Mouse (Mus musculus) limb, embryonic 13.5 days (tissue): Measurements from ENCODE around the gene Klhl42. TPM values are rescaled to one million over a fixed set of nuclear protein-coding genes. Genes with fewer than 3 reads are reported as not detected.

ENCODE experiments used
- ATAC-seq: fragments of 200-750 bp; cut with Nextera tagmentation; 2 replicates; pipeline ENCODE4 v1.8.0; 2017; ENCODE audit warnings: low read depth, moderate number of reproducible peaks, moderate TSS enrichment; ENCODE audit not compliant: low FRiP score
- H3K27ac ChIP-seq: fragments of 300-500 bp; sonication (generic); 2 replicates; pipeline ENCODE4 v1.5.1; 2015; ENCODE audit warnings: inconsistent platforms, mild to moderate bottlenecking, moderate library complexity
- H3K27me3 ChIP-seq: fragments of 300-500 bp; sonication (generic); 2 replicates; pipeline ENCODE4 v1.6.1; 2015; ENCODE audit warnings: mild to moderate bottlenecking, inconsistent platforms
- H3K36me3 ChIP-seq: fragments of 300-500 bp; sonication (generic); 2 replicates; pipeline ENCODE4 v1.6.1; 2015; ENCODE audit warnings: inconsistent platforms, mild to moderate bottlenecking, moderate library complexity
- H3K4me1 ChIP-seq: fragments of 300-500 bp; sonication (generic); 2 replicates; pipeline ENCODE4 v1.6.1; 2015; ENCODE audit warnings: inconsistent platforms
- H3K4me2 ChIP-seq: fragments of 300-500 bp; sonication (generic); replicated peaks from 2 replicates; pipeline ENCODE4 v1.6.1; 2015; ENCODE audit warnings: inconsistent platforms, mild to moderate bottlenecking, moderate library complexity
- H3K4me3 ChIP-seq: fragments of 300-500 bp; sonication (generic); 2 replicates; pipeline ENCODE4 v1.5.1; 2015; ENCODE audit warnings: moderate library complexity, mild to moderate bottlenecking, inconsistent platforms
- H3K9ac ChIP-seq: fragments of 300-500 bp; sonication (generic); 2 replicates; pipeline ENCODE4 v1.6.1; 2015; ENCODE audit warnings: mild to moderate bottlenecking, inconsistent platforms
- H3K9me3 ChIP-seq: fragments of 300-500 bp; sonication (generic); 2 replicates; pipeline ENCODE4 v1.6.1; 2016; ENCODE audit warnings: inconsistent platforms
- WGBS: fragments of 180-500 bp; shearing (Covaris S2); methylation state at CpG from one replicate; pipeline ENCODE4 v1.1.7; 2015; 5-methylcytosine and 5-hydroxymethylcytosine counted together
- polyA plus RNA-seq: library from polyadenylated mRNA; unstranded; fragments of >200 nt; fragmentation: Nextera tagmentation; extraction: Ambion mirVana; gene quantifications from 2 replicates; pipeline ENCODE4 v1.2.1, GENCODE M21; 2015

Klhl42 gene
- polyA plus RNA-seq, 1 experiment from 2014 or later = 8.8 TPM

DNA sequence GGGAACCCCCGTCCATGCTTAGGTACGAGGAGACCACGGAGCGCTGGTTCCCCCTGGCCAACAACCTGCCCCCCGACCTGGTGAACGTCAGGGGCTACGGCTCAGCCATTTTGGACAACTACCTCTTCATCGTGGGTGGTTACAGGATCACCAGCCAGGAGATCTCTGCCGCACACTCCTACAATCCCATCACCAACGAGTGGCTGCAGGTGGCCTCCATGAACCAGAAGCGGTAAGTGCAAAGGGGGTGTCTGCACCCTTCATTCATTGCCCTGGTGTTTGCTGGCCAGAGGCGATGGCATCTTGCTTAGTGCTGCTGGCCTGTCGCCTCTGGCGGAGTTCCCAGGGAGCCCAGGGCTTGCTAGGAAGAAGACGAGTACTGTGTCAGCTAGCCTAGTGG is 957 bp downstream of the Klhl42 start:
- Histone ChIP-seq H3K27ac (peak overlapping the region; percentile 78; the same call in 1 of the 2 replicates), H3K36me3 (peaks cover 10% of the 10 kb centered on the region), H3K4me2 (peak overlapping the region; percentile 100), H3K4me3 (peak overlapping the region; percentile 87), H3K9ac (peak overlapping the region; percentile 86), H3K9me3 (no peaks in the 10 kb centered on the region), H3K27me3 (0 out of 2 replicates have a peak, but pooled peaks cover 5% of the 10 kb centered on the region), H3K4me1 (peaks cover 34% of the 10 kb centered on the region)
- WGBS = 4% methylated on average over 15 of the region's 15 CpGs
- ATAC-seq = 0 out of 2 replicates have a peak, but pooled peaks have one; percentile 1

DNA sequence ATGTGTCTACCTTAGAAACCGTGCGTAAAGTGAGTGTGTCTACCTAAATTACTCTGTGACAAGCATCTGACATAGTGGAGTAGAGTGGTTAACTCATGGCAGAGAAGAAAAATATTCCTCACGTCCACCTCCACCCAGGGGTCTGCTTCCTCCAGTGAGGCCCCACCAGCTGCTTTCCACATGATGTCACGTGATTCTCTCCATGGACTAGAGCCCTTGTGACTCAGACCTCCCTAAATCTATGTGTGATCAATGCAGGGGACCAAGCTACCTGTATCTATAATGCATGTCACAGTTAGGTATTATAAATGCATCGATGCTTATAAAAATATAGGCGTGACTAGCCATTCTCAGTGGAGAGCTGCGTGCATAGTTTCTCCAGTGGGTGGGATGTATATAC is 3.6 kb downstream of the Klhl42 start:
- Histone ChIP-seq H3K27me3 (0 out of 2 replicates have a peak, but pooled peaks cover 4% of the 10 kb centered on the region), H3K4me2 (peak overlapping the region; percentile 10; the same call in 1 of the 2 replicates), H3K27ac (no peak overlapping the region), H3K4me3 (no peak overlapping the region), H3K4me1 (peaks cover 58% of the 10 kb centered on the region), H3K9me3 (no peaks in the 10 kb centered on the region), H3K9ac (no peak overlapping the region), H3K36me3 (peaks cover 10% of the 10 kb centered on the region)
- 77% methylated on average over 7 of the region's 7 CpGs for WGBS
- no peak for ATAC-seq

DNA sequence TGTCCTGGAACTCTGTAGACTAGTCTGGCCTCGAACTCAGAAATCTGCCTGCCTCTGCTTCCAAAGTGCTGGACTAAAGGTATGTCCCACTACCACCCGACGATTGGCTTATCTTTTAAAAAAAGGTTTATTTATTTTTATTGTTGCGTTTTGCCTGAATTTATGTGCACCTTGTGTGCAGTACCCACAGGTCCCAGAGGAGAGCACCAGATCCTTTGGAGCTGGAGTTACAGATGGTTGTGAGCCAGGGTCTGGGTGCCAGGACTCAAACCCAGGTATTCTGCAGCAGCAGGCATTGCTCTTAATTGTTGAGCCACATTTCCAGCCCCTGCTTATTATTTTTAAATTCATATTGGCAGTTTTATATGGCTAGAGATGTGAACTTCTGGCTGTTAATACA is 4.9 kb downstream of the Klhl42 start:
- no peak overlapping the region for H3K9ac ChIP-seq
- peaks cover 53% of the 10 kb centered on the region for H3K4me1 ChIP-seq
- H3K27ac ChIP-seq = no peak overlapping the region
- H3K4me2 ChIP-seq = no peak overlapping the region
- H3K27me3 ChIP-seq = no peaks in the 10 kb centered on the region
- 94% methylated on average over 4 of the region's 4 CpGs for WGBS
- ATAC-seq = no peak
- no peaks in the 10 kb centered on the region for H3K9me3 ChIP-seq
- no peak overlapping the region for H3K4me3 ChIP-seq
- peaks cover 10% of the 10 kb centered on the region for H3K36me3 ChIP-seq

DNA sequence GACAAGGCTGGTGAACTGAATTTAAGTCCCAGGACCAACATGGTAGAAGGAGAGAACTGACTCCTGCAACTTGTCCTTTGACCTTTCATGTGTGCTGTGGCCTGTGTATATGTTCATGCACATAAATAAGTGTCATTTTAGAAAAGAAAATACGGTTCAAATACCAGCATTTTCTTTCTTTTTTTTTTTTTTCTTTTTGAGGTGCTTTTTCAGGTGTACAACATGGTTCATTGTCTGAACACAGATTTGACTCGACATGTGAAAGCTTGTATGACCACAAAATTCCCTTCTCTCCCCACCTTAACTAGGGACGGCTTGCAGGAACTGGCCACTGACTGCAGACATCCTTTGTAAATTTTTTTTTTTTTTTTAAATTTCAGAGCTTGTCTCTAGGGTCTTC is 5.8 kb downstream of the Klhl42 start:
- Histone ChIP-seq H3K4me3 (no peak overlapping the region), H3K36me3 (peaks cover 11% of the 10 kb centered on the region), H3K4me2 (no peak overlapping the region), H3K9ac (no peak overlapping the region), H3K4me1 (peaks cover 51% of the 10 kb centered on the region), H3K9me3 (no peaks in the 10 kb centered on the region), H3K27ac (no peak overlapping the region), H3K27me3 (no peaks in the 10 kb centered on the region)
- ATAC-seq = no peak
- 69% methylated on average over 3 of the region's 3 CpGs for WGBS

DNA sequence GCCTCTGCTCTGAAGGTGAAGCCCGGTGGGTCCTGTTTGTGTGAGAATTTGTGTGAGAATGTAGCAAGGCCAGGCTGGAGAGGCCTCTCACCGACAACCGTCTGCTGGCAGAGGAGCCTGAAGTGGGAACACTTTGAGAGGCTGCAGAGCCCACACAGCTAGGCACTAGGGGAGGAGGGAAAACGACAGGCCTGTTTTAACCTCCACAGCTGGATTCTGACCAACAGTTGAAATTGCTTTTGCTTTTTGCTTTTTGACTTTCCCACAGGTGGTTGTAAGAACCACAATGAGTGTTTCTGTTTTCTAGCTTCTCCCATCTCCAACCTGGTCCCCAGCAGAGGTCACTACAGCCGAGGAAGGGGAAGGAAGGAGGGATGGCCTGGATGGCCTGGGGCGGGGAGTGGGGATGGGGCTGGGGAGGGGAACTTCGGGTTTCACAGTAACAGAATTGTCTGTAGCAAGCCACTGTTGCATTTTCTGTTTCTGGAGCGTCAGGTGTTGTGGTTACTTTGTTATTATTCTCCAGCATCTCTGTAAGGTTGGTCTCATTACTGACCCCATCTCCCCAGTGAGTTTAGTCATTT is 6.3 kb downstream of the Klhl42 start:
- no peak overlapping the region for H3K9ac ChIP-seq
- H3K36me3 ChIP-seq = peaks cover 16% of the 10 kb centered on the region
- no peaks in the 10 kb centered on the region for H3K9me3 ChIP-seq
- H3K4me3 ChIP-seq = no peak overlapping the region
- no peak for ATAC-seq
- H3K27me3 ChIP-seq = no peaks in the 10 kb centered on the region
- H3K4me1 ChIP-seq = peaks cover 46% of the 10 kb centered on the region
- no peak overlapping the region for H3K4me2 ChIP-seq
- 48% methylated on average over 8 of the region's 8 CpGs for WGBS
- H3K27ac ChIP-seq = no peak overlapping the region

DNA sequence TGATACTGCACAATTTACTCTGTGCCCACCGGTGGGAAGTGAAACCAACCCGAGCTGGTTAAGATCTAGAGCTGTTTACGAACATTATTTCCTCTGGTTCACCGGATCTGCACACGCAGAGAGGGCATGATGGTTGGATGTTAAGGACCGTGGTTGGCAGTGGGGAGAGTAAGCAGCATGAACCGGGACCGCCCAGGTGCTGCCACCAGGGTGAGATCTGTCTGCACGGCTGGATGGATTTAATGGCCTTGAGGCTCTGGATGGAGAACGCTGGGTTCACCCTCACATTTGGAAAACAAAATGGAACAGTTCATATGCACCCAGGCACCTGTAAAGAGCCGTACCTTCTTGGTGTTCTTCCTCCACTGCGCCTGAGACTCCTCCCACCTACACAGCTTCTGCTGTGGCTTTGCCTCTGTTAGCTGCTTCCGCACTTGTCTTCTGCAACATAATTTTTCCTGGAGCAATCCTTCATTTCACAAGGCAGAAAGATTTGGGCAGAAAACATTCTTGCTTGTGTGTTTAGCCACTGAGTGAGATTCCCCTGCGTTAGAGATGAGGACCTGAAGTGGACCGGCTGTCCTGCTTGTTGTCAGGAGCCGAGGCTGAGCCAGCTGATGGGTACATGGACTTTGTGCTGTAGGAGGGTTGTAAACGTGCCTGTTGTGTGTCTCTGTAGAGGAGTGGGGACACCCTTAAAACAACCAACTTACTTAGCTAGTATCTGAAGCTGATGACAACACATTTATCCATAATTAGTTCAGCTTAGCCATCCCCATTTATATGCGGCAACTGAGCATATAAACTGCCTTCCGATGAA is 8.5 kb downstream of the Klhl42 start:
- Histone ChIP-seq H3K4me1 (peaks cover 29% of the 10 kb centered on the region), H3K27ac (no peak overlapping the region), H3K9ac (no peak overlapping the region; the same call in 1 of the 2 replicates), H3K4me3 (no peak overlapping the region), H3K36me3 (peaks cover 30% of the 10 kb centered on the region), H3K4me2 (0 out of 2 replicates have a peak overlapping the region, but pooled peaks have one; percentile 9), H3K9me3 (no peaks in the 10 kb centered on the region), H3K27me3 (no peaks in the 10 kb centered on the region)
- no peak for ATAC-seq
- 72% methylated on average over 19 of the region's 19 CpGs for WGBS

DNA sequence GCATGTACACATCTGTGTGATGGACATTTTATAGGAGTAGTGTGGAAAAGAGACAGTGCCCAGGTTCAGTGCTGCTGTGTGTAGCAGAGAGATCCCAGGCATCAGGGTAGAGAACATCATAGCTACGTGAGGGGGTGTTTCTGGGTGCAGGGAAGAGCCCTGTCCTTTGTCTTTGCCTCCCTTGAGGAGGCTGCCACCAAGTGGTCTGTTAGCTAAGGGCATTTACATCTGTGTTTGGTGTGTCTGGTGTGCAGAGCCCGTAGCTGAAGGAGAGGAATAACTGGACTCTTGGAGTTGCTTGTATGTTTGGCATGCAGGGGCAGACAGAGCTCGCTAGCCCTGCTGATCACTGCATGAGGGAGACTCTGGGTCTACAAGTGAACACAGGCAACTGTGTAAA is 11.1 kb downstream of the Klhl42 start:
- Histone ChIP-seq H3K9ac (no peak overlapping the region), H3K27me3 (no peaks in the 10 kb centered on the region), H3K27ac (no peak overlapping the region), H3K36me3 (peaks cover 35% of the 10 kb centered on the region), H3K4me3 (no peak overlapping the region), H3K9me3 (no peaks in the 10 kb centered on the region), H3K4me1 (peaks cover 23% of the 10 kb centered on the region), H3K4me2 (no peak overlapping the region)
- 88% methylated on average over 3 of the region's 3 CpGs for WGBS
- no peak for ATAC-seq

DNA sequence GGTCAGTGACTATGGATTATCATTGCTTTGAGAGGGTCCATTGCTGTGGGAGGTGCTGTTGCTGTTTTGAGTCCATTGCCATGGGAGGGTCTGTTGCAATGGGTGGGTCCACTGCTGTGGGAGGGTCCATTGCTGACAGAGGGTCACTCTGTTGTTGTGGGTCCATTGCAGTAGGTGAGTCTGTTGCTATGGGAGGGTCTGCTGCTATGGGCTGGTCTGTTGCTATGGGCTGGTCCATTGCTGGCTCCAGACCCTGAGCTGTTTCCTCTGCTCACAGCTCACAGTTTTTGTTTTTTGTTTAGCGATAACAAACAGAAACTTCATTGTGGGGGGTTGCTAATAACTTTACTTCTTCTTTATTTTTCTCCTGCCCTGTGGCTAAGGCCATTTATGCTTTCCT is 14.3 kb downstream of the Klhl42 start:
- no peaks in the 10 kb centered on the region for H3K9me3 ChIP-seq
- no peaks in the 10 kb centered on the region for H3K4me1 ChIP-seq
- H3K27ac ChIP-seq = no peak overlapping the region
- H3K4me2 ChIP-seq = no peak overlapping the region
- H3K27me3 ChIP-seq = no peaks in the 10 kb centered on the region
- H3K4me3 ChIP-seq = no peak overlapping the region
- H3K36me3 ChIP-seq = peaks cover 62% of the 10 kb centered on the region
- ATAC-seq = no peak
- H3K9ac ChIP-seq = no peak overlapping the region
- 91% methylated on average over 1 of the region's 1 CpGs for WGBS

DNA sequence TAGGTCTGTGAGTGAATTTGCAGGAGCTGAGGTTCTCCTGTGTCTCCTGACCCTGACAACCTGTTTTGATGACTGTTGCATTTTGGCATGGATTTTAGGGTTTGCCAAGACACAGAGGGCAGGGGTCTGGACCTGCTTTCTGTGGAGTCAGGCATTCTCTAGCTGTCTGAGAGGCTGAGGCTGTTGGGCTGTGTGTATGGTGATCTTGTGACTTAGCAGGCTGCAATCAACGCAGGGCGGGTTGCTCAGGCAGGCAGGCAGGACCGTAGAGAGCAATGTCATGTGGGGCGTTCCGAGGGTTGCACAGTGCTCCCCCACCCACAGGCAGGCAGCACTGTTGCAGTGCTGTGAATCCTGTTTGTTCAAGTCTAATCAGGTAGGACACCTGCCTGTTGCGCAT is 15.5 kb downstream of the Klhl42 start:
- Histone ChIP-seq H3K9ac (no peak overlapping the region), H3K27ac (no peak overlapping the region), H3K36me3 (peaks cover 73% of the 10 kb centered on the region), H3K4me2 (no peak overlapping the region), H3K9me3 (no peaks in the 10 kb centered on the region), H3K4me1 (no peaks in the 10 kb centered on the region), H3K27me3 (no peaks in the 10 kb centered on the region), H3K4me3 (no peak overlapping the region)
- 92% methylated on average over 6 of the region's 6 CpGs for WGBS
- no peak for ATAC-seq

DNA sequence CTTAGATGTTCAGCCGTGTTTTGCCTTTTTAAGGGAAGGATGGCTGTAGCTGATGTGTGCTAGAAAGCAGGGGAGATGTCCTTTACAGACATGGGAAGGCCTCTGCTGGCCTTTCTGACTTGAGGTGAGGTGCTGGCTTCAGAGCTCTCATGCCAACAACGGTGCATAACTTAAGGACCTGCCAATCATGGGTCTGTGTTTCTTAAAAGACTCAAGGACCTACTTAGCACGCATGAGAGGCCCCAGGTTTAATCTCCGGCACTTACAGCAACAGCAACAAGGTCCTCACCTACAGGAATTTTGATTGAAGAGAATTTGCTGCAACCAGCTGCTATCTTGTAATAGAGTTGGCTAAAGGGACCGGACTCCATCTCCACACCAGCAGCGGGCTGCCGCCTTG is 18.1 kb downstream of the Klhl42 start:
- no peak for ATAC-seq
- Histone ChIP-seq H3K9me3 (no peaks in the 10 kb centered on the region), H3K27me3 (no peaks in the 10 kb centered on the region), H3K4me1 (no peaks in the 10 kb centered on the region), H3K27ac (no peak overlapping the region), H3K9ac (no peak overlapping the region), H3K4me3 (no peak overlapping the region), H3K4me2 (no peak overlapping the region), H3K36me3 (peaks cover 68% of the 10 kb centered on the region)
- 93% methylated on average over 7 of the region's 7 CpGs for WGBS

DNA sequence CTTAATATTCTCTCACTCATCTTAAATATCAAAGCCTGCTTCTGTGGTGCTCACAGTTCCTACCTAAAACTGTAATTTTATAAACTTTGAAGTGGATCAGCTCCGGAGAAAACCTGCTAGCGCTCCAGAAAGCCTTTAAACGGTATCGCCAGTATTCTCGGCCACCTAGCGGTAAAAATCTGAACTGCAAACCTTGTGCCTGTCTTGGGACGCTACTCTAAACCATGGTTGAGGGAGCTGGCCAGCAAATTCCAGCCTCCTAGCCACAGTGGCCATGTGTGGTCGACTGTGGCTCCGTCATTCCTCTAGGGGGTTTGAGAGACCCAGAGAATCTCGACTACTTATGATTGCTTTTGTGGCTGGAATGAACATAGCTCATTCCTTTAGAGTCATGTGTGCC is 25.4 kb downstream of the Klhl42 start:
- Histone ChIP-seq H3K4me1 (0 out of 2 replicates have a peak, but pooled peaks cover 2% of the 10 kb centered on the region), H3K27me3 (peaks cover 3% of the 10 kb centered on the region; the same call in 1 of the 2 replicates), H3K9ac (no peak overlapping the region), H3K9me3 (no peaks in the 10 kb centered on the region), H3K4me2 (no peak overlapping the region), H3K36me3 (peaks cover 11% of the 10 kb centered on the region), H3K27ac (no peak overlapping the region), H3K4me3 (no peak overlapping the region)
- ATAC-seq = 0 out of 2 replicates have a peak, but pooled peaks have one; percentile 54
- WGBS = 8% methylated on average over 10 of the region's 10 CpGs

DNA sequence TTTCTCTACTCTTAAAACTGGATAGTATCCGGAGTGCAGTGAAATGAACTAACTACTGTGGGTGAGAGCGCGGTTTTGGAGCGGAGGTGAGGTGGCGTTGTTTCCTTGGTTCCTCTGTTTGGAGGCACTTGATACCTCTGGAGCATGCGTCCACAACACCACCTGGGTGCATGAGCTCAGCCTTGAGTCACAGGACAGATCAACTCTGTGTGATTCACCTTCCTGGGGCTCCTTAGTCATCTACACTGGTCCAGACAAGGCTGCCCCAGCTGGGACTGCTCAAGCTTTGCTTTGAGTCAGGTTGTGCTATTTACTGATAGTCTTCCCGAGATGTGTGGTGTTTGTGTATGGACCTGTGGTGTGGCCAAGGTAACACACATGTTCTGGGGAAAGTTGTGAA is 26.6 kb downstream of the Klhl42 start:
- Histone ChIP-seq H3K9me3 (no peaks in the 10 kb centered on the region), H3K27me3 (peaks cover 3% of the 10 kb centered on the region; the same call in 1 of the 2 replicates), H3K4me1 (0 out of 2 replicates have a peak, but pooled peaks cover 2% of the 10 kb centered on the region), H3K36me3 (peaks cover 3% of the 10 kb centered on the region), H3K4me3 (no peak overlapping the region), H3K4me2 (no peak overlapping the region), H3K9ac (no peak overlapping the region), H3K27ac (no peak overlapping the region)
- WGBS = 95% methylated on average over 7 of the region's 7 CpGs
- no peak for ATAC-seq
